In the genomic region with DNA sequence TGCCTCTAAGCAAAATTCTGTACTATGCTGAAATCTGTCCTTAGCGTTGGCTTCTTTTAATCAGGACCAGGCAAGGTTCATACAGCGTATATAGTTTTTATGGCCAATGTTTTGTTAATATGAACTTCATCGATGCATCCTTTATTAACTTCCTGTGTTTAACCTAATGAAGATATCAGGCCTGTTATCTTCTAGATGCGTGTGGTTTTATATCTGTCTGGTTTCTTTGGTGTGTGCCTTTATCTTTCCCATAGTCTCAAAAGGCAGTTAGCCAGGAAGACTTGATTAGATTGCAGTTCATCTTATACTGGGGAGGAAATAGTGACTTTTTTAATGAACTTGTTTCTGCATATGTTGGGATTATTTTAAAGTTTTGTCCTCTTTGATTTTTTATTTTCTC, we compare ENCODE assay signal across 11 mouse cellular contexts.
"Had no signal": no experiment of that assay in that cellular context is flagged by ENCODE, and none has a peak within 500 bp of the region (broad histone marks: within the 10 kb centered on the region; RNA-seq: fewer than 3 reads in every experiment).

No protein-coding gene starts in this region.

- H3K27me3 ChIP-seq: limb, embryonic 12.5 days had no signal

- H3K4me3 ChIP-seq: left cerebral cortex, adult 2 months; limb, embryonic 12.5 days; myocyte had no signal

- ATAC-seq: intestine, postnatal 0 days had no signal

- H3K27ac ChIP-seq: left cerebral cortex, adult 2 months; limb, embryonic 12.5 days; midbrain, embryonic 10.5 days; stomach, postnatal 0 days had no signal

- H3K9me3 ChIP-seq: limb, embryonic 12.5 days; midbrain, embryonic 10.5 days had no signal

- H3K4me2 ChIP-seq: limb, embryonic 12.5 days had no signal

- DNase-seq: kidney, adult 8-10 months; kidney, postnatal 25 days; lung, postnatal 36 days; midbrain, embryonic 14.5 days; thymus, postnatal 14 days had no signal

- H3K9ac ChIP-seq: limb, embryonic 12.5 days had no signal
